Mouse (Mus musculus): ENCODE measurements at regions not wholly inside any gene's neighbourhood (a gene's known extent, or its start where the extent isn't known, plus 50 kb on each side); places are given as distances from the start of the nearest gene placed in this dataset.

DNA sequence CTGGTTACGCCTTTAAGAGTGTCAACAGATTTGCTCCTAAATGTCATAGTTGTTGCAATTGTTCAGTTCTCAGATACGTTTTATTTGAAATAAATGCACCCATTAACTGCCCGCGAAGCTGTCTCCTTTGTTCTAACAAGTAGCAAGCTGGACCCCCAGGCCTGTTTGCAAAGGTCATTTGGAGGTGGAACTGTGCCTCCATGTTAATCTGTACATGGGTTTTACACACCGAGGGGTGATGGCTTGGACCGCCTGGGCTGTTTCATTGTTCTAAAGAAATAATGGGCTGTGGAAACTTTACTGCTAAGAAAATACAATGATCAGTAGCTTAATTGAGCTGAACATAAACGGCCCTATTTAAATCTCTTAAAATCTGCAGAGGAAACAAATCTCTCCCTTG is 178.8 kb downstream of the Klf6 start:
- WGBS = 96% methylated on average over 7 of the region's 7 CpGs
- no peak for DNase-seq
- Histone ChIP-seq H3K4me3 (ENCODE audit: control insufficient read depth, insufficient read depth, low read length) (no peak overlapping the region), H3K27me3 (ENCODE audit: control insufficient read depth, insufficient read depth, low read length) (no peaks in the 10 kb centered on the region), H3K27ac (ENCODE audit: control insufficient read depth, insufficient read depth, low read length) (no peak overlapping the region), H3K4me1 (replicated peaks; ENCODE audit: control insufficient read depth, insufficient read depth, low read length) (no peaks in the 10 kb centered on the region), H3K36me3 (ENCODE audit: control insufficient read depth, insufficient read depth, low read length) (no peaks in the 10 kb centered on the region)
- TF ChIP-seq CTCF (IDR thresholded peaks at IDR 0.05; ENCODE audit: borderline replicate concordance, control insufficient read depth, extremely low read depth, insufficient read depth, low read length, poor library complexity) (no peak), POLR2A (IDR thresholded peaks at IDR 0.05; ENCODE audit: control insufficient read depth, extremely low read depth, insufficient read depth, low read length, poor library complexity) (no peak)

DNA sequence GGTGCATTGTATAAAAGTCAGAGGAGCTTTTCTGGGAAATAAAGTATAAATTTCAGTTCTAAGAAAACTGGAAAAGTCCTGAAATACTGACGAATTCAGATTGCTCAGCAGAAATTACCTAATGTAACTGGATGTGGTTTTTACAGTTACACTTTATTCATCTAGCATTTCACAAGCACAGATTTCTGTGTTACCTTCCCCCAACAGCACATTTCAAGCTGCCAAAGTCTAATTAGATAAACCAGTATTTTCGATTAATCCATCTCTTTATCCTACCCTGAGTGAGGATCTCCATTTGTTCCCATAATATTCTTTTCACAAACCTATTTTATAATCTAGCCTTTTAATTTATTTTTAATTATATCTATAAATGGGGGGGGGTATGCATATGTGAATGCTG is 179.4 kb downstream of the Klf6 start:
- Histone ChIP-seq H3K4me3 (ENCODE audit: control insufficient read depth, insufficient read depth, low read length) (no peak overlapping the region), H3K36me3 (ENCODE audit: control insufficient read depth, insufficient read depth, low read length) (no peaks in the 10 kb centered on the region), H3K27me3 (ENCODE audit: control insufficient read depth, insufficient read depth, low read length) (no peaks in the 10 kb centered on the region), H3K27ac (ENCODE audit: control insufficient read depth, insufficient read depth, low read length) (no peak overlapping the region), H3K4me1 (replicated peaks; ENCODE audit: control insufficient read depth, insufficient read depth, low read length) (no peaks in the 10 kb centered on the region)
- no peak for DNase-seq
- 75% methylated on average over 2 of the region's 2 CpGs for WGBS
- TF ChIP-seq POLR2A (IDR thresholded peaks at IDR 0.05; ENCODE audit: control insufficient read depth, extremely low read depth, insufficient read depth, low read length, poor library complexity) (no peak), CTCF (IDR thresholded peaks at IDR 0.05; ENCODE audit: borderline replicate concordance, control insufficient read depth, extremely low read depth, insufficient read depth, low read length, poor library complexity) (no peak)

DNA sequence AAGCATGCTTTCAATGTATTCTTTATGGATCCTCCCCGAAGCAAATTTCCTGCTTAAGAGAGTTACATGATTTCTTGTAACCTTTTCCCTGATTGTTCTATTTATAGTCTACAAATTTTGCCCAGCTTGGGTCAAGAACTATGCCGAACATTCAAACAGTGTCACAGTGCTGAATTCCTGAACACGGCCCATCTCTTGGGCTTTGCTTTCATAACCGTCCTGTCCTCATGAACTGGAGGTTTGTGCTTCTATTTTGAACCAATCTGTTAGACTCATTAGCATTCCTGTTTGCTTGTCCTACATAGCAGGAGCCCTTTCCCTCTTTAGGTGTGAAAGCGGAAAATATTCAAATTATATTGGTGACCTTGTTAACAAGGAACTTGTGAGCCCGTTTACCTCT is 181.2 kb downstream of the Klf6 start:
- no peak for DNase-seq
- WGBS = 93% methylated on average over 6 of the region's 6 CpGs
- Histone ChIP-seq H3K27me3 (ENCODE audit: control insufficient read depth, insufficient read depth, low read length) (no peaks in the 10 kb centered on the region), H3K4me1 (replicated peaks; ENCODE audit: control insufficient read depth, insufficient read depth, low read length) (no peaks in the 10 kb centered on the region), H3K36me3 (ENCODE audit: control insufficient read depth, insufficient read depth, low read length) (no peaks in the 10 kb centered on the region), H3K4me3 (ENCODE audit: control insufficient read depth, insufficient read depth, low read length) (no peak overlapping the region), H3K27ac (ENCODE audit: control insufficient read depth, insufficient read depth, low read length) (no peak overlapping the region)
- TF ChIP-seq POLR2A (IDR thresholded peaks at IDR 0.05; ENCODE audit: control insufficient read depth, extremely low read depth, insufficient read depth, low read length, poor library complexity) (no peak), CTCF (IDR thresholded peaks at IDR 0.05; ENCODE audit: borderline replicate concordance, control insufficient read depth, extremely low read depth, insufficient read depth, low read length, poor library complexity) (no peak)

- Histone ChIP-seq H3K27me3 (ENCODE audit: control insufficient read depth, insufficient read depth, low read length) (no peaks in the 10 kb centered on the region), H3K36me3 (ENCODE audit: control insufficient read depth, insufficient read depth, low read length) (no peaks in the 10 kb centered on the region), H3K4me1 (replicated peaks; ENCODE audit: control insufficient read depth, insufficient read depth, low read length) (no peaks in the 10 kb centered on the region), H3K4me3 (ENCODE audit: control insufficient read depth, insufficient read depth, low read length) (no peak overlapping the region), H3K27ac (ENCODE audit: control insufficient read depth, insufficient read depth, low read length) (no peak overlapping the region)
- TF ChIP-seq POLR2A (IDR thresholded peaks at IDR 0.05; ENCODE audit: control insufficient read depth, extremely low read depth, insufficient read depth, low read length, poor library complexity) (no peak), CTCF (IDR thresholded peaks at IDR 0.05; ENCODE audit: borderline replicate concordance, control insufficient read depth, extremely low read depth, insufficient read depth, low read length, poor library complexity) (no peak)
- no peak for DNase-seq
- WGBS = 86% methylated on average over 6 of the region's 6 CpGs
Measured at GRCm38 (mm10) chr13:6059515-6060228, 198.4 kb downstream of the Klf6 start.

GRCm38 (mm10) chr13:6060229-6060845 is 199.1 kb downstream of the Klf6 start:
- Histone ChIP-seq H3K4me3 (ENCODE audit: control insufficient read depth, insufficient read depth, low read length) (no peak overlapping the region), H3K36me3 (ENCODE audit: control insufficient read depth, insufficient read depth, low read length) (no peaks in the 10 kb centered on the region), H3K4me1 (replicated peaks; ENCODE audit: control insufficient read depth, insufficient read depth, low read length) (no peaks in the 10 kb centered on the region), H3K27ac (ENCODE audit: control insufficient read depth, insufficient read depth, low read length) (no peak overlapping the region), H3K27me3 (ENCODE audit: control insufficient read depth, insufficient read depth, low read length) (no peaks in the 10 kb centered on the region)
- TF ChIP-seq CTCF (IDR thresholded peaks at IDR 0.05; ENCODE audit: borderline replicate concordance, control insufficient read depth, extremely low read depth, insufficient read depth, low read length, poor library complexity) (no peak), POLR2A (IDR thresholded peaks at IDR 0.05; ENCODE audit: control insufficient read depth, extremely low read depth, insufficient read depth, low read length, poor library complexity) (no peak)
- DNase-seq = no peak
- 25% methylated on average over 8 of the region's 8 CpGs for whole genome bisulfite sequencing

DNA sequence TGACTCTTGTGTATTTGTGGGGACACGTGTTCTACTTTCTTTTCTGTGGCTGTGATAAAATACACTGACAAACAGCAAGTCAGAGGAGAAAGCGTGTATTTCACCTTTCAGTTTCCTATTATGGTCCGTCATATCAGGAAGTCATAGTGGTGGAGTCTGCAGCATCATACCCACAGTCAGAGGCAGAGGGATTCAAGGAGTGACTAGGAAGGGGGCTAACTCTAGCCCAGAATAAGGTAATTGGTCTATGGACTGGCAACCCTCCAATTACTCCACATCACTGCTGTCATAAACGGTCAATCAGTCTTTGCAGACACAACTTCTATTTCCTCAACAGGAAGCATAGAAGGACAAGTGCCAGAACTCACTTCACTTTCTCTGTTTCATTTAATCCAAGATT is 201.0 kb downstream of the Klf6 start:
- no peak overlapping the region for H3K4me3 ChIP-seq (ENCODE audit: control insufficient read depth, insufficient read depth, low read length)
- WGBS = 25% methylated on average over 4 of the region's 4 CpGs
- TF ChIP-seq CTCF (IDR thresholded peaks at IDR 0.05; ENCODE audit: borderline replicate concordance, control insufficient read depth, extremely low read depth, insufficient read depth, low read length, poor library complexity) (no peak), POLR2A (IDR thresholded peaks at IDR 0.05; ENCODE audit: control insufficient read depth, extremely low read depth, insufficient read depth, low read length, poor library complexity) (no peak)
- H3K27ac ChIP-seq (ENCODE audit: control insufficient read depth, insufficient read depth, low read length) = no peak overlapping the region
- no peaks in the 10 kb centered on the region for H3K27me3 ChIP-seq (ENCODE audit: control insufficient read depth, insufficient read depth, low read length)
- no peaks in the 10 kb centered on the region for H3K4me1 ChIP-seq (replicated peaks; ENCODE audit: control insufficient read depth, insufficient read depth, low read length)
- DNase-seq = no peak
- no peaks in the 10 kb centered on the region for H3K36me3 ChIP-seq (ENCODE audit: control insufficient read depth, insufficient read depth, low read length)
